Mouse (Mus musculus): ENCODE measurements at regions not wholly inside any gene's neighbourhood (a gene's known extent, or its start where the extent isn't known, plus 50 kb on each side); places are given as distances from the start of the nearest gene placed in this dataset.

DNA sequence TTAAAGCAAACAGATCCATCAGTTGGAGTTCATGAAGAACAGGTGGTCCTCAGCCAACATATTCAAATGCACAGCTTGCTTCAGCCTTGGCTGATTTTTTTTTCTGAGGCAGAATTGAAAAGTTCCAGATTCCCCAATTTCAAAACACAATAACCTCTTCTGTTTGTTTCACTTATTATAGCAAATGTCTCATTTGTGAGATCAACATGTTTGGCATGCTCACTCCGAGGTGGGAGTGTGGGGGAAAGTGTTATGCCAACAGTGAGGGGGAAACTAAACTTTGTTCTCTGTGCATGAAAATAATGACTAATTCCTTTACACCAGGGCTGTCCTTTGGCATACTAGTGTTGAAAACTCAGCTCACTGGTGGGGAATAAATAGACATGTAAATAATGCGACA is 100.4 kb upstream of the Lcorl start:
- no peak for DNase-seq (ENCODE audit: low read depth, low spot score)
- 67% methylated on average over 2 of the region's 2 CpGs for WGBS

DNA sequence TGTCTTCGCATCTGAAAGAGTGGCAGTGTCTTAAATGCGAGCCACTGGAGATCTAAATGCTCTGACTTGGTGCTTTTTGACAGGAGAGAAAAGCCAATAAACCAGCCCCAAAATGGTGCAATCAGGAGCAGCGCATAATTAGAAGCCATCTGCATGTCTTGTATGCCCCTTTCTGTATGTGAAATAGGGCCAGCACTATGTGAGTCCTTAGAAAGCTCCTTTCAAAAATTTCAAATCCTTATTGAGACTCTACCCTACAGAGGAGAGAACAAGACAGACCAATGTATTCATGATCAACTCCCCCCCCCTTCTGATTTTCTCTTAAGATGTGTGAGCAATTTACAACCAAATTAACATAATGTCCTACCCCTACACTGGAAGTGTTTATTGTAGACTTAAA is 86.6 kb upstream of the Lcorl start:
- no peak for DNase-seq (ENCODE audit: low read depth, low spot score)
- 91% methylated on average over 3 of the region's 3 CpGs for WGBS

DNA sequence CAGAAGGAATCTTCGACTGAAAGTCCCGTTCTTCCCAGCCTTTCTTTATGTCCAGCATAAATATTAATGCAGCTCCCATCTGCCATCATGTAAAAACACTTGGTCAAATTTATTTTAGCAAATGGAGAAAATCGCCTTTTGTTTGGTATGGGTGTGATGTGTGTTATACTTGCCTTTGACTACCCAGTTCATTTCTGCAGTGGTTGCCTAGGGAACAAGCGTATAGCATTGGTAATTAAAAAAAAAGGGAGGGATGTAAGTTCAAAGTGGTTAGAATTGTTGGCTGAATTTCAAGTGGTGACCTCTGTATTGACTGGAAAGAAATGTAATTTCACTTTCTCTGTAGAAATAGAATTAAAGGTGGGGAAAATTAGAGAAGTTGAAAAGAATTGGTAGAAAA is 75.6 kb upstream of the Lcorl start:
- no peak for DNase-seq (ENCODE audit: low read depth, low spot score)
- WGBS = 73% methylated on average over 4 of the region's 4 CpGs

DNA sequence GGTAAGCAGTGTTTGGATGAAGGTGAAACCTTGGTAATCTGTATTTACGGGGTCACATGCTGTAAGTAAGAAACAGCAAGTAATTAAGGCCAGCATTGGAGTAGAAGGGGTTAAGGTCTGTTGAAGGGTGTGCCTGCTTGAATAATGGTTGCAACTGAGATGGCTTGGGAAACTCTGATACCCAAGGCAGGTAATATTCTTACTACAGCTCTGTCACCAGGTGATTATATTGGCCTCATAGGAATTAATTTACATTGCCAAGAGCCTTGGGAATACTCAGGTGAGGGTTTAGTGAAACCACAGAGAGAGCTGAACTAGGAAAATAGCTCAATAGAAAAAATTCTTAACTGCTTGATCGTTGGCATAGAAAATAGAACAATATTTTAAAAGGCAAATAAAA is 73.8 kb upstream of the Lcorl start:
- 70% methylated on average over 2 of the region's 2 CpGs for WGBS
- DNase-seq (ENCODE audit: low read depth, low spot score) = no peak

DNA sequence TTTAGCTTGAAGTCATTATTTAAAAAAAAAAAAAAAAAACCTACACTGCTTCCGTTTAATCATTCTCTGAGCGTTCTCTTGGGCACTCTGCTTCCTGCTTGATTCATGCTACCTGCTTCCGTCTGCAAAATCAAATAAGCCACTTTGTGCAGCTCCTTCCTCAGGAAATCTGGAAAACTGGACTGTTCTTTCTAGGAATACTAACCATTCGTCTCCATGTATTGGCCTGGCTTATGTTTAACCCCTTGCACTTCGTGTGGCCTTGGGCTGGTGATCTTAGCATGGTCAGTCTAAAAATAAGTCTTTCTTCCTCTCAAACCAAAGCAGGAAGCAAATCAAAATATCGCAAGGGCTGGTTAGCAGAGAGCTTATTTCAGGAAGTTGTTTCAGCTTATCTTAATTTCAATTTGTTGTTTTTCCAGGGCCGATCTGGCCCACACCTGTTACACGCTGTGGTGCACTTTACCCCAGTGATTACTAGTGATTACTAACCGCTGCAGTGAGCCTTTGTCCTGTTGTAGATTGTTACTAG is 68.5 kb upstream of the Lcorl start:
- 12% methylated on average over 9 of the region's 9 CpGs for WGBS
- peak; percentile 59 for DNase-seq (ENCODE audit: low read depth, low spot score)

DNA sequence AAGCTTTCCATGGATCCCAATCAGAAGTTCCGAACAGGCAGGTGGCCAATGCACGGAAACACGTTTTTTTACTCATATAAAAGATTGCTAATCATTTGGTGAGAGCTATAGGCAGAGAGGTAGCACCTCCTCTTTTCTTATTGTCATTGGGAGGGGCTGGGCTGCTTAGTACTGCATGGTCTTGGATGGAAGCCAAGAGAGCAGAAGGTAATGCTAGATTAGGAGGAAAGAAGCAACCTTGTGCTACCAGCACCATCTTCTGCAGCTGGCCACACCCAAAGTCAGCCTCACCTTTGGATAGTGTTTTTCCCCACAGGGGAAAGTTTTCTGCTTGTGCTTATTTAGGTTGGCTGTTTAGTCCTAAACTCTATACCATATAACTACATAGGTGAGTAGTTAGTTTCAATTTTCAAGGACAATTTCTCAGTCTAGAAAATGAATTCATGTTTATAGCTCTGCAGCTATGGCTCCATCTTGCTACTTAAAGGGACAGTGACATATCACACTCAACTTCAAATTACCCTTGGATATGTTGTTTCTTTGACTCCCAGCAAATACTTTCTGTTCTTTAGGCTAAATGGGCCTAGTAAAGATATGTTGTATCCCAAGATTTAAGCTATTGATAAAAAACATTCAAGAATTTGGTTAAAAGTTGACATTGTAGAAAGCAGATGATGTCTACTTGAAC is 66.6 kb upstream of the Lcorl start:
- DNase-seq (ENCODE audit: low read depth, low spot score) = peak; percentile 67
- 35% methylated on average over 3 of the region's 3 CpGs for WGBS
